Mouse (Mus musculus): Measurements from ENCODE around the gene Eif3f. TPM values are rescaled to one million over a fixed set of nuclear protein-coding genes. Genes with fewer than 3 reads are reported as not detected.
A peak's percentile ranks its signal among the peaks of the same experiment; 100 is the strongest.

Gene Eif3f
- polyA plus RNA-seq, 1 experiment from 2014 or later, result 119 TPM

DNA sequence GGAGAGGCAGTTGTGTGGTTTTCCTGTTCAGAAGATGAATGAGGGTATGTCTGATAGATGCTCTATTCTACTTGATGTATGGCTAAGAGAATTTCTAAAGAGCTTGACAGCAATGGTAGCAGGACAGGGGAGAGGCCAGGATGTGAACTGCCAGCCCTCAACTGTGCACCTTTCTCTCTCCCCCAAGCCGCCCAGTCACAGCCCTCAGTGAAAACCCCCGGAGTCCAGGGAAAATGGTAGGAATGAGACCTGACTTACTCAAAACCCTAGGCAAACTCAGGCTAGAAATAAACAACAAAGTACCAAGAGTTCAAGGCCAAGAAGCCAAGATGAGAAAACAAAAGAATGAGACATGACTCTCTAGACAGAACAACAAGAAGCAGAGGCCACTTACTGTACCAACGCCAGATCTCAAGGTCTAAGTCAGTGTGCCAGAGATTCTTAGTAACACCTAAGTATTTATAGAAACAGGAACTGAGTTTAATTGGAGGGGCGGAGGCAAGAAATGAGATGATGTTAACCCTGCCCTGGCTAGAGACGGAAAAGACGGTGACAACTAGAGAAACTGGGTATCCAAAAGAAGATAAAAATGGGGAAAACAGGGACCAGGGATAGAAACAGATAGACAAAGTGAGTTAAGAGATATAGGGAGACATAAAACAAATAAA lies 4.4 kb upstream of the Eif3f start, which contains the start of gene Nlrp10:
Gene Nlrp10, minus strand, starts transcription at position 453 of the 668 bp plus-strand sequence.
- TF ChIP-seq CTCF (IDR thresholded peaks at IDR 0.05; ENCODE audit: low read depth), result no peak
- H3K4me2 ChIP-seq, result no peak within 1 kb of the TSS
- ATAC-seq (ENCODE audit: insufficient read depth), result no peak

DNA sequence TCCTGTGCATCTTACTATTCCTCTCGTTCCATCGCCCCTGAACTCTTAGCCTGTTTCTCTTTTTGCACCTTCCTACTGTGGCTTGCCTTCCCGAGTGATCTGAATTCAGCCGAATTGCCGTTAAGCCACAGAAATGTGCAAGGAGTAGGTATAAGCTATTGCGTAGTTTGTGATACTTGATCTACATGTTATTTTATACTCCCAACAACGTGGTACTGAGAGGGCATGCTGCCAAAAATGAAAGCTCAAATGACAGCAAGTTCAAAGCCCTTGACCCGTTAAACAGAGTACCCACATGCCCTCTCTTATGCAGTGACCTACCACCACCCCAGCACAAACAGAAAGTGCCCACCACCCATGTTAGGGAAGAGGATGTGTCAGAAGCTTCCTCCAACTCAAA lies 619 bp downstream of the Eif3f start:
- Histone ChIP-seq H3K4me2 (peak overlapping the region; percentile 91), H3K9me3 (ENCODE audit: low read depth, low read length) (no peaks in the 10 kb centered on the region), H3K4me3 (ENCODE audit: low read depth, low read length) (peak overlapping the region; percentile 97), H3K27ac (ENCODE audit: low read depth) (no peak overlapping the region), H3K9ac (peak overlapping the region; percentile 96), H3K36me3 (ENCODE audit: insufficient read depth) (peaks cover 31% of the 10 kb centered on the region), H3K4me1 (ENCODE audit: insufficient read depth) (no peaks in the 10 kb centered on the region), H3K27me3 (ENCODE audit: insufficient read depth, low read length) (no peaks in the 10 kb centered on the region)
- DNase-seq (peak; percentile 30), ATAC-seq (ENCODE audit: insufficient read depth) (no peak)
- WGBS, result 2% methylated on average over 8 of the region's 8 CpGs
- TF ChIP-seq CTCF (IDR thresholded peaks at IDR 0.05; ENCODE audit: low read depth), result no peak

More for the DNA sequence above, 4.4 kb upstream of the Eif3f start, which contains the start of gene Nlrp10:
- Histone ChIP-seq H3K4me1 (ENCODE audit: insufficient read depth) (no peaks in the 10 kb centered on the region), H3K36me3 (ENCODE audit: insufficient read depth) (no peaks in the 10 kb centered on the region), H3K27me3 (ENCODE audit: insufficient read depth, low read length) (no peaks in the 10 kb centered on the region), H3K9me3 (ENCODE audit: low read depth, low read length) (no peaks in the 10 kb centered on the region), H3K4me3 (ENCODE audit: low read depth, low read length) (no peak within 1 kb of the TSS), H3K9ac (no peak within 1 kb of the TSS), H3K27ac (ENCODE audit: low read depth) (no peak within 1 kb of the TSS)
- WGBS, result 51% methylated on average over 6 of the region's 6 CpGs
- no peak for DNase-seq

DNA sequence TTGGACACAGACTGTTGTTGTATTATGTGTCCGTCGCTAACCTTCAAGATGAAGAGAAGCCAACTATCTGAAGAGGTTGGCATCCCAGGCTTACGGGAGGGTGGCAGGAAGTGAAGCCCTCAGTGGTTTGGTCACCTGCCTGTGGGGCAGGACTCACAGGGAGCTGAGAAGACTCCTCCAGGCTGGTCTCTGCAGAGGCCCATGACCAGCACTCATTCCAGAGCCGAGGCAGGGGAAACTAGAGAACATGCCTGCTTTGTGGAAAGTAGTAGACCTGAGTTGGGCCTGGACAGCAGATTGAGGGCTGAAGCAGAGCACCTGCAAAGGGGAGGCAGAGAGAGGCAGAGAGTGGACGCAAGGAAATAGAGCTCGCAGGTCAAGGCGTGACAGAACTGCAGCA lies 1.2 kb downstream of the Eif3f start:
- 77% methylated on average over 7 of the region's 7 CpGs for WGBS
- no peak for TF ChIP-seq CTCF (IDR thresholded peaks at IDR 0.05; ENCODE audit: low read depth)
- H3K4me3 ChIP-seq (ENCODE audit: low read depth, low read length), result peak overlapping the region; percentile 97
- no peaks in the 10 kb centered on the region for H3K27me3 ChIP-seq (ENCODE audit: insufficient read depth, low read length)
- no peak overlapping the region for H3K27ac ChIP-seq (ENCODE audit: low read depth)
- ATAC-seq (ENCODE audit: insufficient read depth) (no peak), DNase-seq (no peak)
- no peaks in the 10 kb centered on the region for H3K9me3 ChIP-seq (ENCODE audit: low read depth, low read length)
- H3K4me1 ChIP-seq (ENCODE audit: insufficient read depth), result no peaks in the 10 kb centered on the region
- H3K36me3 ChIP-seq (ENCODE audit: insufficient read depth), result peaks cover 37% of the 10 kb centered on the region
- H3K9ac ChIP-seq, result peak overlapping the region; percentile 96
- H3K4me2 ChIP-seq, result peak overlapping the region; percentile 91

DNA sequence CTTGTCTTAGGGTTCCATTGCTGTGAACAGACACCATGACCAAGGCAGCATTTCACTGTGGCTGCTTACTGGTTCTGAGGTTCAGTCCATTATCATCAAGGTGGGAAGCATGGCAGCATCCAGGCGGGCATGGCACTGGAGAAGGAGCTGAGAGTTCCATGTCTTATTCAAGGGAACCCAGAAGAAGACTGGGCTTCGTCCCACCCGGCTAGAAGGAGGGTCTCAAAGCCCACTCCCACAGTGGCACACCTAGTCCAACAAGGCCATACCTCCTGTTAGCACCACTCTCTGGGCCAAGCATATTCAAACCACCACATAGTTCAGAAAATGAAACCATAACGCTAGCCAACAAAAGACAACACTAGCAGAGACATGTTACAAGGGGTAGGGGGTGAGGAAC lies 2.4 kb downstream of the Eif3f start:
- 91% methylated on average over 4 of the region's 4 CpGs for WGBS
- Histone ChIP-seq H3K36me3 (ENCODE audit: insufficient read depth) (peaks cover 49% of the 10 kb centered on the region), H3K27ac (ENCODE audit: low read depth) (no peak overlapping the region), H3K4me2 (no peak overlapping the region), H3K4me1 (ENCODE audit: insufficient read depth) (no peaks in the 10 kb centered on the region), H3K9me3 (ENCODE audit: low read depth, low read length) (no peaks in the 10 kb centered on the region), H3K9ac (no peak overlapping the region), H3K4me3 (ENCODE audit: low read depth, low read length) (no peak overlapping the region), H3K27me3 (ENCODE audit: insufficient read depth, low read length) (no peaks in the 10 kb centered on the region)
- no peak for TF ChIP-seq CTCF (IDR thresholded peaks at IDR 0.05; ENCODE audit: low read depth)
- no peak for ATAC-seq (ENCODE audit: insufficient read depth)
- no peak for DNase-seq

DNA sequence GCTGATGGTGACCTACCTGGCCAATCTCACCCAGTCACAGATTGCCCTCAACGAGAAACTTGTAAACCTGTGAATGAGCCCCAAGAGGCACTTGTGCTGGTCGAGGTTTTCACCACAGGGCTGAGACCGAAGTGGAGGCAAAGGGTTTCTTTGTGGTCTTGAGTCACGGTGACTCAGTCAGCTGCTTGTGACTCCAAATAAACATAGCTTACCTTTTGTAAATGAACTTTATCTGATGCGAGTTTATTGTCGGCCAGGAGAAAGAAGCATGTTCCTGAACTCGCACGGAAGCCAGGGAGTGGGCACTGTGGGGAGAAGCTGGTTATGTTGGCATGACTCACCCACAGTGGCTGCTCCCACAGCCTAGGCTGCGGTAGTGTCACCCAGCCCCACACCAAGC lies 7.2 kb downstream of the Eif3f start:
- Histone ChIP-seq H3K9me3 (ENCODE audit: low read depth, low read length) (no peaks in the 10 kb centered on the region), H3K4me2 (no peak overlapping the region), H3K4me1 (ENCODE audit: insufficient read depth) (no peaks in the 10 kb centered on the region), H3K27ac (ENCODE audit: low read depth) (no peak overlapping the region), H3K36me3 (ENCODE audit: insufficient read depth) (peaks cover 91% of the 10 kb centered on the region), H3K4me3 (ENCODE audit: low read depth, low read length) (no peak overlapping the region), H3K27me3 (ENCODE audit: insufficient read depth, low read length) (no peaks in the 10 kb centered on the region), H3K9ac (no peak overlapping the region)
- WGBS, result 84% methylated on average over 9 of the region's 9 CpGs
- TF ChIP-seq CTCF (IDR thresholded peaks at IDR 0.05; ENCODE audit: low read depth), result no peak
- ATAC-seq (ENCODE audit: insufficient read depth) (no peak), DNase-seq (no peak)

DNA sequence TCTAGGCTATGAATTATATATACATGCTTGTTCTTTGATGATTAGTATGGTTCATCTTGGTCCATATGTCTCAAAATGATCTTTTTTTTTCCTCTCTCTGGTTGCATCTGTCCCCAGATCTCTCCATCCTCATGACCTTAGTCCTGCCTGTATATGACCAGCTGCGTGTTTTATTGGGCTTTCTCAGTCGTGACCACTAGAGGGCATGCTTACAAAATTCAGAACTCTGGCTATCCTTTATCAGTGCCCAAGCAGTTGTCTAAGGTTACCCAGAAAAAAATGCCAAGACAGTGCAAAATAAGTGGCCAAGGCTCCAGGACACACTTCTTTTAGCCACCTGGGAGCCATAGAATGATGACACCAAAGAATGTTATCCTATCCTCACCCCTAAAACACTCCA lies 9.8 kb downstream of the Eif3f start:
- Histone ChIP-seq H3K36me3 (ENCODE audit: insufficient read depth) (peaks cover 69% of the 10 kb centered on the region), H3K4me3 (ENCODE audit: low read depth, low read length) (no peak overlapping the region), H3K27ac (ENCODE audit: low read depth) (no peak overlapping the region), H3K4me2 (no peak overlapping the region), H3K9ac (no peak overlapping the region), H3K9me3 (ENCODE audit: low read depth, low read length) (no peaks in the 10 kb centered on the region), H3K4me1 (ENCODE audit: insufficient read depth) (no peaks in the 10 kb centered on the region), H3K27me3 (ENCODE audit: insufficient read depth, low read length) (no peaks in the 10 kb centered on the region)
- DNase-seq (peak; percentile 80), ATAC-seq (ENCODE audit: insufficient read depth) (peak; percentile 18)
- WGBS, result 3% methylated on average over 2 of the region's 2 CpGs
- TF ChIP-seq CTCF (IDR thresholded peaks at IDR 0.05; ENCODE audit: low read depth), result peak; percentile 76

DNA sequence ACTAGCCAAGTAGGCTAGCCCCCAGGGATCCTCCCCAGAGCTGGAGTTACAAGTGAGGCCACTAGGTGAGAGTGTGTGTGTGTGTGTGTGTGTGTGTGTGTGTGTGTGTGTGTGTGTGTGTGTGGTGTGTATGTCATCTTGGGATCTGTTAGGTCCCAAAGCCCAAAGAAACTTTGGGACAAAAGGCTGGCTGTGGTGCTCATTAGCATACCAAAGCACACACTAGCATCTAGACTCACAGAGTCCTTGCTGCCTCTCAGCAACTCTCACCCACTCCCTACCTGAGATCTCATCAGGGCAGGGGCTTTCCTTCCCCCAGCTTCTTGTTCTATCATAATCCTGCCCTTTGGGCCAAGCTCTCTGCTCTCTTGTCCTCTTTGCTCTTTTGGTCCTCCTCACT lies 14.4 kb downstream of the Eif3f start:
- Histone ChIP-seq H3K4me3 (ENCODE audit: low read depth, low read length) (no peak overlapping the region), H3K9me3 (ENCODE audit: low read depth, low read length) (no peaks in the 10 kb centered on the region), H3K27ac (ENCODE audit: low read depth) (no peak overlapping the region), H3K36me3 (ENCODE audit: insufficient read depth) (peaks cover 25% of the 10 kb centered on the region), H3K27me3 (ENCODE audit: insufficient read depth, low read length) (peaks cover 30% of the 10 kb centered on the region), H3K4me1 (ENCODE audit: insufficient read depth) (no peaks in the 10 kb centered on the region), H3K9ac (no peak overlapping the region), H3K4me2 (no peak overlapping the region)
- DNase-seq (no peak), ATAC-seq (ENCODE audit: insufficient read depth) (no peak)
- no peak for TF ChIP-seq CTCF (IDR thresholded peaks at IDR 0.05; ENCODE audit: low read depth)
